Mouse (Mus musculus) heart, adult 2 months (tissue): ENCODE data around the gene Tmem39a. TPM values are rescaled to one million over a fixed set of nuclear protein-coding genes. Genes with fewer than 3 reads are reported as not detected.

Experiments
- DNase-seq, 2 experiments: peaks; one replicate each; pipeline ENCODE4 v3.0.0; 2021
- H3K27ac ChIP-seq: fragments of 200-600 bp; 2 replicates; pipeline ENCODE4 v1.8.1; 2022
- H3K27me3 ChIP-seq: fragments of 200-500 bp; 2 replicates; pipeline ENCODE4 v1.6.1; 2012; ENCODE audit warnings: mild to moderate bottlenecking, low read length, inconsistent platforms, mixed read lengths; ENCODE audit not compliant: control insufficient read depth, insufficient read depth
- H3K36me3 ChIP-seq: fragments of 200-500 bp; 2 replicates; pipeline ENCODE4 v1.6.1; 2012; ENCODE audit warnings: low read length, inconsistent platforms; ENCODE audit not compliant: control insufficient read depth, insufficient read depth
- H3K4me1 ChIP-seq: fragments of 200-500 bp; 2 replicates; pipeline ENCODE4 v1.6.1; 2011; ENCODE audit warnings: low read length; ENCODE audit not compliant: control insufficient read depth, insufficient read depth
- H3K4me3 ChIP-seq: fragments of 200-600 bp; 2 replicates; pipeline ENCODE4 v1.8.1; 2022
- H3K79me2 ChIP-seq: fragments of 200-500 bp; replicated peaks from 2 replicates; pipeline ENCODE4 v1.6.1; 2012; ENCODE audit warnings: mild to moderate bottlenecking, inconsistent platforms, low read length, moderate library complexity, mixed read lengths; ENCODE audit not compliant: control insufficient read depth, insufficient read depth
- H3K9ac ChIP-seq: fragments of 200-500 bp; 2 replicates; pipeline ENCODE4 v1.6.1; 2012; ENCODE audit warnings: low read depth, mild to moderate bottlenecking, control low read depth, inconsistent platforms, low read length, mixed read lengths
- CTCF ChIP-seq: fragments of 200-600 bp; IDR thresholded peaks from 2 replicates; pipeline ENCODE4 v1.8.1; 2022; ENCODE audit warnings: antibody characterized with exemption, mild to moderate bottlenecking, moderate library complexity
- EP300 ChIP-seq: fragments of 200-500 bp; IDR thresholded peaks from 2 replicates; pipeline ENCODE4 v1.6.1; 2011; ENCODE audit warnings: low read depth, low read length, control low read depth; ENCODE audit not compliant: insufficient read depth
- POLR2A ChIP-seq: fragments of 200-500 bp; IDR thresholded peaks from 2 replicates; pipeline ENCODE4 v1.6.1; 2011; ENCODE audit warnings: mild to moderate bottlenecking, low read depth, low read length, control low read depth; ENCODE audit not compliant: insufficient read depth
- WGBS: fragments of 180-500 bp; shearing (Covaris S2); methylation state at CpG from one replicate; pipeline ENCODE4 v1.1.7; 2018; 5-methylcytosine and 5-hydroxymethylcytosine counted together
- intact Hi-C: fragments of 180-260 bp; cut with DNase I; formaldehyde crosslinking; loops from one replicate; pipeline ENCODE4 v1.15.1; 2025
- polyA plus RNA-seq: library from polyadenylated mRNA; depleted of rRNA; stranded (reverse); fragments of >200 nt; gene quantifications from 2 replicates; pipeline ENCODE4 v1.2.3, GENCODE M21; 2012
- total RNA-seq, 2 experiments: library from RNA; stranded (reverse); gene quantifications; 2 replicates each; pipeline ENCODE4 v1.2.3; 2021

Tmem39a gene
- total and polyA plus RNA-seq, 3 experiments, result 18.3 to 45.3 (median 21.8) TPM

- Histone ChIP-seq H3K79me2 (no peaks in the 10 kb centered on the region), H3K27me3 (no peaks in the 10 kb centered on the region), H3K36me3 (peaks cover 2% of the 10 kb centered on the region), H3K9ac (no peak overlapping the region), H3K27ac (no peak overlapping the region), H3K4me1 (peaks cover 2% of the 10 kb centered on the region), H3K4me3 (no peak overlapping the region)
- no peak for DNase-seq
- intact Hi-C loops, result no loop called here
- 62% methylated on average over 6 of the region's 6 CpGs for WGBS
- no peak for TF ChIP-seq EP300
- TF ChIP-seq POLR2A, result no peak
- TF ChIP-seq CTCF, result no peak
These were observed 32.2 kb upstream of the Tmem39a start for GRCm38 (mm10) chr16:38526264-38526663.

GRCm38 (mm10) chr16:38536544-38537146 is 21.9 kb upstream of the Tmem39a start:
- no peak overlapping the region for H3K9ac ChIP-seq
- WGBS, result 27% methylated on average over 8 of the region's 8 CpGs
- H3K27ac ChIP-seq, result no peak overlapping the region
- H3K4me3 ChIP-seq, result no peak overlapping the region
- DNase-seq, result peak; percentile 73 to 81
- H3K4me1 ChIP-seq, result no peaks in the 10 kb centered on the region
- no peaks in the 10 kb centered on the region for H3K36me3 ChIP-seq
- H3K27me3 ChIP-seq, result no peaks in the 10 kb centered on the region
- peak; percentile 82 for TF ChIP-seq EP300
- peak; percentile 99 for TF ChIP-seq CTCF
- TF ChIP-seq POLR2A, result no peak
- no peaks in the 10 kb centered on the region for H3K79me2 ChIP-seq
- intact Hi-C loops, result loop anchor here (1.0 to 10.0 kb wide), 3 partner anchors 81 to 276 kb away; no protein-coding TSS in a partner anchor

DNA sequence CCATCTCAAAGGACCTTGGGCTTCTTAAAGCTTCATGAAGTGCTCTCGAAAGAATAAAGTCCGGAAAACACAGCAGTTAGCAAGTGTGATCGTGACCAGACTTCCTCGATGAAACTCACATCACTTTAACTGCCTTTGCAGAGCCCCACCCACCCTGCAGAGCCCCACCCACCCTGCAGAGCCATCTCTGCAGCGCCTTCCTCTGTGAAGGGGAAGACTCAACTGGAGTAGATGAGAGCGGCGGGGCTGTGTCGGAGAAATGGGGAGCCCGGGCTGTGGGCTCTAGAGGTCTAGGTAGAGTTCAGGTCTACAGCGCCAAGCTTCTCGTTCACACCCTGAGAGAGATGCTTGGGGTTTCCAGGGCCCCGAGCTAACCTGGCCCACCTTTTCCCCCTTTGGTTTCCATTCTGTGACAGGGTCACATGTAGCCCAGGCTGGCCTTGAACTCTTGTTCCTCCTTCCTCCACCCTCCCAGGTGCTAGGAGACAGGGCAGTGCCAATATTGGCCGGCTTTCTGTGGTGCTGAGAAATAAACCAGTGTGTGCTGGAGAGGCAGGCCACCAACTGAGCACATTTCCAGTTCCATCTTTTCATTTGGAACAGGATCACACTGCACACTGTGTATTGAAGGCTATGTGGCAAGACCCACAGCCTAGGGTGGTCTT is 19.6 kb upstream of the Tmem39a start:
- no peaks in the 10 kb centered on the region for H3K4me1 ChIP-seq
- intact Hi-C loops, result loop anchor here (5.0 to 10.0 kb wide), 2 partner anchors 78 to 186 kb away; no protein-coding TSS in a partner anchor
- 84% methylated on average over 13 of the region's 13 CpGs for WGBS
- H3K27me3 ChIP-seq, result no peaks in the 10 kb centered on the region
- no peak for DNase-seq
- H3K79me2 ChIP-seq, result no peaks in the 10 kb centered on the region
- TF ChIP-seq EP300, result no peak
- TF ChIP-seq POLR2A, result no peak
- no peak for TF ChIP-seq CTCF
- H3K9ac ChIP-seq, result no peak overlapping the region
- H3K4me3 ChIP-seq, result no peak overlapping the region
- H3K27ac ChIP-seq, result no peak overlapping the region
- H3K36me3 ChIP-seq, result no peaks in the 10 kb centered on the region

- intact Hi-C loops, result no loop called here
- no peak overlapping the region for H3K4me3 ChIP-seq
- TF ChIP-seq EP300, result no peak
- 89% methylated on average over 1 of the region's 1 CpGs for WGBS
- H3K79me2 ChIP-seq, result no peaks in the 10 kb centered on the region
- H3K4me1 ChIP-seq, result peaks cover 2% of the 10 kb centered on the region; the same call in 1 of the 2 replicates
- no peak overlapping the region for H3K9ac ChIP-seq
- no peak for DNase-seq
- H3K27me3 ChIP-seq, result no peaks in the 10 kb centered on the region
- no peak overlapping the region for H3K27ac ChIP-seq
- H3K36me3 ChIP-seq, result peaks cover 2% of the 10 kb centered on the region; the same call in 1 of the 2 replicates
These were observed 10.5 kb upstream of the Tmem39a start for GRCm38 (mm10) chr16:38548000-38548399.

GRCm38 (mm10) chr16:38549479-38550396 is 8.8 kb upstream of the Tmem39a start, which contains the start of gene Poglut1:
Gene Poglut1, minus strand, starts transcription at chr16:38550258.
- WGBS, result 4% methylated on average over 54 of the region's 54 CpGs
- Histone ChIP-seq H3K4me3 (peak within 1 kb of the TSS; percentile 94), H3K27ac (peak within 1 kb of the TSS; percentile 36), H3K4me1 (peaks cover 2% of the 10 kb centered on the region; the same call in 1 of the 2 replicates), H3K36me3 (peaks cover 2% of the 10 kb centered on the region; the same call in 1 of the 2 replicates), H3K79me2 (no peaks in the 10 kb centered on the region), H3K27me3 (no peaks in the 10 kb centered on the region), H3K9ac (peak within 1 kb of the TSS; percentile 62)
- TF ChIP-seq CTCF (no peak), POLR2A (peak; percentile 48; the same call in 1 of the 2 replicates), EP300 (0 out of 2 replicates have a peak, but pooled peaks have one; percentile 44)
- DNase-seq, result peak; percentile 84 to 85
- intact Hi-C loops, result no loop called here
